Mouse (Mus musculus): ENCODE results near the gene C1qtnf7. TPM values are rescaled to one million over a fixed set of nuclear protein-coding genes. Genes with fewer than 3 reads are reported as not detected.

The C1qtnf7 gene
- polyA plus RNA-seq, 1 experiment from 2014 or later = 1.5 TPM

- 57% methylated on average over 4 of the region's 4 CpGs for WGBS
- Histone ChIP-seq H3K4me3 (no peak overlapping the region), H3K9me3 (no peaks in the 10 kb centered on the region), H3K36me3 (no peaks in the 10 kb centered on the region), H3K4me1 (0 out of 2 replicates have a peak, but pooled peaks cover 4% of the 10 kb centered on the region), H3K27me3 (ENCODE audit: insufficient read depth, poor library complexity, severe bottlenecking) (no peaks in the 10 kb centered on the region), H3K27ac (no peak overlapping the region)
- DNase-seq (ENCODE audit: low spot score) = no peak
Observed at GRCm38 (mm10) chr5:43550444-43550843, 35.1 kb downstream of the C1qtnf7 start.

GRCm38 (mm10) chr5:43554871-43555270, 39.5 kb downstream of the C1qtnf7 start:
- no peak for DNase-seq (ENCODE audit: low spot score)
- 0 out of 2 replicates have a peak, but pooled peaks cover 4% of the 10 kb centered on the region for H3K4me1 ChIP-seq
- H3K27me3 ChIP-seq (ENCODE audit: insufficient read depth, poor library complexity, severe bottlenecking) = no peaks in the 10 kb centered on the region
- H3K36me3 ChIP-seq = no peaks in the 10 kb centered on the region
- no peak overlapping the region for H3K4me3 ChIP-seq
- 60% methylated on average over 2 of the region's 2 CpGs for WGBS
- no peak overlapping the region for H3K27ac ChIP-seq
- no peaks in the 10 kb centered on the region for H3K9me3 ChIP-seq

- Histone ChIP-seq H3K27ac (no peak overlapping the region), H3K4me1 (0 out of 2 replicates have a peak, but pooled peaks cover under 1% of the 10 kb centered on the region), H3K27me3 (ENCODE audit: insufficient read depth, poor library complexity, severe bottlenecking) (no peaks in the 10 kb centered on the region), H3K9me3 (no peaks in the 10 kb centered on the region), H3K36me3 (no peaks in the 10 kb centered on the region), H3K4me3 (no peak overlapping the region)
- 83% methylated on average over 6 of the region's 6 CpGs for WGBS
- DNase-seq (ENCODE audit: low spot score) = no peak
Observed at GRCm38 (mm10) chr5:43555406-43555805, 40.1 kb downstream of the C1qtnf7 start.

GRCm38 (mm10) chr5:43557436-43557835, 42.1 kb downstream of the C1qtnf7 start:
- Histone ChIP-seq H3K4me1 (no peaks in the 10 kb centered on the region), H3K9me3 (no peaks in the 10 kb centered on the region), H3K27me3 (ENCODE audit: insufficient read depth, poor library complexity, severe bottlenecking) (no peaks in the 10 kb centered on the region), H3K36me3 (no peaks in the 10 kb centered on the region), H3K4me3 (no peak overlapping the region), H3K27ac (no peak overlapping the region)
- no peak for DNase-seq (ENCODE audit: low spot score)
- WGBS = 77% methylated on average over 5 of the region's 5 CpGs

- Histone ChIP-seq H3K9me3 (no peaks in the 10 kb centered on the region), H3K27me3 (ENCODE audit: insufficient read depth, poor library complexity, severe bottlenecking) (no peaks in the 10 kb centered on the region), H3K27ac (no peak overlapping the region), H3K4me1 (no peaks in the 10 kb centered on the region), H3K36me3 (no peaks in the 10 kb centered on the region), H3K4me3 (no peak overlapping the region)
- 50% methylated on average over 2 of the region's 2 CpGs for WGBS
- no peak for DNase-seq (ENCODE audit: low spot score)
Observed at GRCm38 (mm10) chr5:43561639-43562252, 46.4 kb downstream of the C1qtnf7 start.

GRCm38 (mm10) chr5:43569720-43570359, 54.5 kb downstream of the C1qtnf7 start:
- no peaks in the 10 kb centered on the region for H3K27me3 ChIP-seq (ENCODE audit: insufficient read depth, poor library complexity, severe bottlenecking)
- H3K4me1 ChIP-seq = no peaks in the 10 kb centered on the region; the same call in 1 of the 2 replicates
- WGBS = 41% methylated on average over 3 of the region's 3 CpGs
- H3K27ac ChIP-seq = no peak overlapping the region
- H3K36me3 ChIP-seq = no peaks in the 10 kb centered on the region
- no peaks in the 10 kb centered on the region for H3K9me3 ChIP-seq
- H3K4me3 ChIP-seq = no peak overlapping the region
- DNase-seq (ENCODE audit: low spot score) = no peak

GRCm38 (mm10) chr5:43582876-43583275, 67.5 kb downstream of the C1qtnf7 start:
- H3K9me3 ChIP-seq = no peaks in the 10 kb centered on the region
- WGBS = 36% methylated on average over 2 of the region's 2 CpGs
- H3K4me1 ChIP-seq = no peaks in the 10 kb centered on the region
- H3K27ac ChIP-seq = no peak overlapping the region
- DNase-seq (ENCODE audit: low spot score) = no peak
- no peaks in the 10 kb centered on the region for H3K27me3 ChIP-seq (ENCODE audit: insufficient read depth, poor library complexity, severe bottlenecking)
- no peaks in the 10 kb centered on the region for H3K36me3 ChIP-seq
- H3K4me3 ChIP-seq = no peak overlapping the region

- no peak overlapping the region for H3K27ac ChIP-seq
- H3K9me3 ChIP-seq = no peaks in the 10 kb centered on the region
- no peak overlapping the region for H3K4me3 ChIP-seq
- no peaks in the 10 kb centered on the region for H3K4me1 ChIP-seq
- DNase-seq (ENCODE audit: low spot score) = no peak
- H3K27me3 ChIP-seq (ENCODE audit: insufficient read depth, poor library complexity, severe bottlenecking) = no peaks in the 10 kb centered on the region
- no peaks in the 10 kb centered on the region for H3K36me3 ChIP-seq
- 85% methylated on average over 6 of the region's 6 CpGs for WGBS
Observed at GRCm38 (mm10) chr5:43583326-43584120, 68.2 kb downstream of the C1qtnf7 start.

- Histone ChIP-seq H3K4me1 (no peaks in the 10 kb centered on the region), H3K4me3 (no peak overlapping the region), H3K27me3 (ENCODE audit: insufficient read depth, poor library complexity, severe bottlenecking) (no peaks in the 10 kb centered on the region), H3K9me3 (no peaks in the 10 kb centered on the region), H3K36me3 (no peaks in the 10 kb centered on the region), H3K27ac (no peak overlapping the region)
- 48% methylated on average over 1 of the region's 1 CpGs for WGBS
- no peak for DNase-seq (ENCODE audit: low spot score)
Observed at GRCm38 (mm10) chr5:43584464-43584863, 69.1 kb downstream of the C1qtnf7 start.

- no peaks in the 10 kb centered on the region for H3K4me1 ChIP-seq
- no peaks in the 10 kb centered on the region for H3K9me3 ChIP-seq
- no peaks in the 10 kb centered on the region for H3K36me3 ChIP-seq
- DNase-seq (ENCODE audit: low spot score) = no peak
- WGBS = 64% methylated on average over 11 of the region's 11 CpGs
- no peaks in the 10 kb centered on the region for H3K27me3 ChIP-seq (ENCODE audit: insufficient read depth, poor library complexity, severe bottlenecking)
- H3K27ac ChIP-seq = no peak overlapping the region
- no peak overlapping the region for H3K4me3 ChIP-seq
Observed at GRCm38 (mm10) chr5:43585406-43586245, 70.3 kb downstream of the C1qtnf7 start.

- Histone ChIP-seq H3K27ac (no peak overlapping the region), H3K9me3 (no peaks in the 10 kb centered on the region), H3K4me1 (no peaks in the 10 kb centered on the region), H3K36me3 (no peaks in the 10 kb centered on the region), H3K27me3 (ENCODE audit: insufficient read depth, poor library complexity, severe bottlenecking) (no peaks in the 10 kb centered on the region), H3K4me3 (no peak overlapping the region)
- DNase-seq (ENCODE audit: low spot score) = no peak
- 76% methylated on average over 5 of the region's 5 CpGs for WGBS
Observed at GRCm38 (mm10) chr5:43588791-43589439, 73.6 kb downstream of the C1qtnf7 start.

GRCm38 (mm10) chr5:43589440-43589830, 74.1 kb downstream of the C1qtnf7 start:
- no peak overlapping the region for H3K4me3 ChIP-seq
- no peak for DNase-seq (ENCODE audit: low spot score)
- 76% methylated on average over 2 of the region's 2 CpGs for WGBS
- no peaks in the 10 kb centered on the region for H3K27me3 ChIP-seq (ENCODE audit: insufficient read depth, poor library complexity, severe bottlenecking)
- H3K9me3 ChIP-seq = no peaks in the 10 kb centered on the region
- no peak overlapping the region for H3K27ac ChIP-seq
- H3K4me1 ChIP-seq = no peaks in the 10 kb centered on the region
- no peaks in the 10 kb centered on the region for H3K36me3 ChIP-seq

All from heart, embryonic 10.5 days (tissue).